Mouse (Mus musculus): ENCODE results near the gene Wscd2.

Gene Wscd2

GRCm38 (mm10) chr5:113606961-113607785 lies 117.0 kb downstream of the Wscd2 start:
- ATAC-seq (ENCODE audit: insufficient number of reproducible peaks, low FRiP score, low TSS enrichment), result no peak

DNA sequence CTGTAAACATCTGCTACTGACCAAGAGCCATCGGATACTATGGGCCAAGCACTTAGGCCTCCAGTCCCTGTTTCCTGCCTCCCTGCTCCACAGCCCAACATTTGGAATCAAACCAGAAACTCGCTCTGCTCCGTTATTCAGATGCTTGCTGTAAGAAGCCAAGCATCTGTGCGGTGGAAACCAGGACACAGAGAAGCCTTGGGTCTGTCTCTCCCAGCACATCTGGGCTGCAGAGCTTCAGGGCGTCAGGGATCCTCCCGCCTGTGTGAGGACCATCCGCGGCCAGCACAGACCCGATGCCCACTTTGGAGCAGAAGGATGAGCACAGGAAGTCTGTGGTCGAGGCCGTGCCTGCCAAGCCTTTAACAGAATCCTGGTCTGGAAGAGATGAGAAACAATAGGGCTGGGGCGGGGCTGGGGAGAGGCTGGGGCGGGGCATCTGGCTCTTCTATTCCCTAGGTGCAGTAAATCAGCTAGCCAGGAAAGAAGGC lies 117.9 kb downstream of the Wscd2 start:
- no peak for ATAC-seq (ENCODE audit: insufficient number of reproducible peaks, low FRiP score, low TSS enrichment)

- ATAC-seq (ENCODE audit: insufficient number of reproducible peaks, low FRiP score, low TSS enrichment), result no peak
These were observed 118.4 kb downstream of the Wscd2 start for GRCm38 (mm10) chr5:113608511-113608910.

- no peak for ATAC-seq (ENCODE audit: insufficient number of reproducible peaks, low FRiP score, low TSS enrichment)
These were observed 119.8 kb downstream of the Wscd2 start for GRCm38 (mm10) chr5:113609891-113610290.

GRCm38 (mm10) chr5:113610490-113610889 lies 120.4 kb downstream of the Wscd2 start:
- ATAC-seq (ENCODE audit: insufficient number of reproducible peaks, low FRiP score, low TSS enrichment), result 0 out of 2 replicates have a peak, but pooled peaks have one; percentile 18

- ATAC-seq (ENCODE audit: insufficient number of reproducible peaks, low FRiP score, low TSS enrichment), result no peak
These were observed 121.0 kb downstream of the Wscd2 start for GRCm38 (mm10) chr5:113611131-113611530.

DNA sequence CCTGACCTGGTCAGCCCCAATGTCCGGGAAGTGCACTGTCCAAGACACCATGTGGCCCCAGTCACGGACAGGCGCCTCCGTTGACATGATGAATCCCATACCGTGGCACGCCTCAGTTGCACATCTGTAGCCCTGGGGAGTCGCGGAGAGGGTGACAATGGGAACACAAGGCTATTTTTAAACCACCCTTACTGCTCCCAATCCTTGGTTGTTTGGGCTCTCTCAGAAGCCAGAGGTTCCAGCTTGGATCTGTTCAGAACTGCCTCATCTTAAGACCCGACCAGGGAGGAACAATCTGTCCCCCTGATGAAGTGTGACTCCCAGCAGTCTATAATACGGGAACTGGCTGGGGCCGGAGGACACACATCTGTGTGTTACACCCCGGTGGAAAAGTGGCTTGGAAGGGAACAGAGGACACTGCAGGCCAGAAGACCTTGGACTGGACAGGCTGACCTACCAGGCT lies 121.7 kb downstream of the Wscd2 start:
- ATAC-seq (ENCODE audit: insufficient number of reproducible peaks, low FRiP score, low TSS enrichment), result no peak

DNA sequence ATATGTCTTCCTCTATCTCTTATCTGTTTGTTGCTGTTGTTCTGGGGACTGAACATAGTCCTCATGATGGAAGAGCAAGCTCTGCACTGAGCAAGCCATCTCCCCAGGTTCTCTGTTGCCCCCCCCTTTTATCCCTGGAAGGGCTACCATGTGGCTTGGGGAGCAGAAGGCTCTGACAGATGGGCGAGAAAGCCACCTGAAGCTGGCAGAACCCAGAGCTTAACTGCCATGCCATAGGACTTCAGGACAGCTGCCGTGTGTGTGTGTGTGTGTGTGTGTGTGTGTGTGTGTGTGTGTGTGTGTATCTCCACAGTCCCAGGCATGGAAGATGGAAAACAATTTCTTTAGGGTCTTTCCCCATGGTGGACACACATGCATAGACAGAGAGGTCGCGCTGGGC lies 128.6 kb downstream of the Wscd2 start:
- ATAC-seq (ENCODE audit: insufficient number of reproducible peaks, low FRiP score, low TSS enrichment), result no peak

GRCm38 (mm10) chr5:113619151-113619550 lies 129.0 kb downstream of the Wscd2 start:
- no peak for ATAC-seq (ENCODE audit: insufficient number of reproducible peaks, low FRiP score, low TSS enrichment)

GRCm38 (mm10) chr5:113620130-113620716 lies 130.1 kb downstream of the Wscd2 start:
- no peak for ATAC-seq (ENCODE audit: insufficient number of reproducible peaks, low FRiP score, low TSS enrichment)

DNA sequence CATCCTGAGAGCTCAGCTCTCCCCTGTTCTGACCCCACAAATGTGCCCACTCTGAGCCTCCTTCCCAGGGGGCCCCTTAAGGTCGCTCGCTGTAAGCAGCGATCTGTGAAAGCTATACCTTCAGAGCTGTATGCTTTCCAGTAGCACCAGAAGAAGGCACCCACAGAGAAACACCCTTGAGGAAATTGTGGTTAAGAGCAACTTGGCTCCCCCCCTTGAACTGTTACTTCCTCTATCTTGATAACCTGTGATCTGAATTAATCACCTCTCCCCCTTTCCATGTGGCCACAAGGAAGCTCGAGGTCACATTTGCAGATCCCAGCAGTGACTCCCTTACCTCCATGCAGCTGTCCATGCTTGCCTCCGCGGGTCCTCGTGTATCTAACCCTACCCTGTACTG lies 130.9 kb downstream of the Wscd2 start:
- no peak for ATAC-seq (ENCODE audit: insufficient number of reproducible peaks, low FRiP score, low TSS enrichment)

DNA sequence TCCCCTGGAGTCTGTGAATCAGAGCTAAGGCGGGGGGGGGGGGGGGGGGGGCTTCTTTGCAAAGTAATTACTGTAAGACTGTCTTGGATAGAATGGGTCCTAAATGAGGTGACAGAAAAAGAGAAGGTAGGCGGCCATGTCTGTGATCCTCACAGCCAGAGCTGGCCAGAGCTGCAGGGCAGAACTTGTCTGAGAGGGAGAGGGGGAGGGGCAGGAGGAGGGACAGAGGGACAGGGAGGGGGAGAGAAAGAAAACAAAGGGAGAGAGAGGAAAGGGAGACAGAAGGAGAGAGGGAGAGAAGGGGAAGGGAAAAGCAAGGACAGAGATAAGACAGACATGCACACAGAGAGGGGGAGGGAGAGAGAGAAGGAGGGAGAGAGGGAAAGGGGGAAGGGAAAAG lies 132.9 kb downstream of the Wscd2 start:
- ATAC-seq (ENCODE audit: insufficient number of reproducible peaks, low FRiP score, low TSS enrichment), result no peak

GRCm38 (mm10) chr5:113625068-113625467 lies 134.9 kb downstream of the Wscd2 start:
- ATAC-seq (ENCODE audit: insufficient number of reproducible peaks, low FRiP score, low TSS enrichment), result no peak

DNA sequence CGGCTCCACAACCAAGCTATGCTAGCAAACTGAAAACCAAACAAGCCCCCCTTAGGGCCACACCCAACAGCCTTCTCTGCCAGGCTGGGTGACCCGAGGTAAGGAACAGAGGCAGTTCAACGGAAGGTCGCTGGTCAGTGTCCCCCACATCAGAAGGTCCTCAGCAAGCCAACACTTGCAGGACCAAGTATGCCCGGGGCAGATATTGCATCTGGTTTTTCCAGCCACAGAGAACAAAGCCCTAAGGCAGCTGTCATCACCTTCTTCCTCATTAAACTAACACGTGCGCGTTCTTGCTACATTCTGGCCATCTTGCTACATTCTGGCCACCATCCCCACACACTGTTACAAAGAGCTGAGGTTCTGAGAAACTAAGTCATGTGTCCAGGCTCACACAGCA lies 136.2 kb downstream of the Wscd2 start:
- no peak for ATAC-seq (ENCODE audit: insufficient number of reproducible peaks, low FRiP score, low TSS enrichment)

GRCm38 (mm10) chr5:113626991-113627390 lies 136.9 kb downstream of the Wscd2 start:
- ATAC-seq (ENCODE audit: insufficient number of reproducible peaks, low FRiP score, low TSS enrichment), result no peak

DNA sequence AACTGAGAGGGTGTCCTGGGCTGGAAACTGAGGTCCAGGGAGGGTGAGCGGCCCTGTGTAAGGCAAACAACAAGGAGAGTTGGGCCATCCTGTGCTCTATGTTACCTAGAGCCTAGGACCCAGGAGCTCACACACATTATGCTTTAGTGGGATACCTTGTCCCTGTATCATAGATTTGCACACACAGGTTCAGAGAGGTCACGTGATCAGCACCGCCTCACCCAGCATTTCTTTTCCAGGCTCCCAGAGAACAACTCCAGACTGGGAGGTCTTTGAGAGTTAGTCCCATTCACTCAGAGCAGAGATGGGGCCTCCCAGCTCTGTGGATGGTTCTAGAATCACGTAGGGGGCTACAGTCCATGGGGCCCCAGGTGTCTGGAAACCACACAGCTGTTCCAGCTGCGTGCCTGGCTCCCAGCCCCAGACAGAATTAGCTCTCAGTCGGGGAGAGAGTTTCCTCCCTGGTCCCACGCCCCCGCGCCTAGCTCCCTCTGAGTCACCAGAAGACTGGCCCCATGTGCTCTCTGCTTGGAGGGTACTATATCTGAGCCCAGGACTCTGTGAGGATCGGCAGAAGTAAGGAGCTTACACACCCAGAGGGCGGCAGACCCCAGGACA lies 137.8 kb downstream of the Wscd2 start:
- ATAC-seq (ENCODE audit: insufficient number of reproducible peaks, low FRiP score, low TSS enrichment), result no peak

- no peak for ATAC-seq (ENCODE audit: insufficient number of reproducible peaks, low FRiP score, low TSS enrichment)
These were observed 139.1 kb downstream of the Wscd2 start for GRCm38 (mm10) chr5:113629248-113629647.

- no peak for ATAC-seq (ENCODE audit: insufficient number of reproducible peaks, low FRiP score, low TSS enrichment)
These were observed 140.0 kb downstream of the Wscd2 start for GRCm38 (mm10) chr5:113630116-113630515.

- no peak for ATAC-seq (ENCODE audit: insufficient number of reproducible peaks, low FRiP score, low TSS enrichment)
These were observed 143.0 kb downstream of the Wscd2 start for GRCm38 (mm10) chr5:113633037-113633714.

DNA sequence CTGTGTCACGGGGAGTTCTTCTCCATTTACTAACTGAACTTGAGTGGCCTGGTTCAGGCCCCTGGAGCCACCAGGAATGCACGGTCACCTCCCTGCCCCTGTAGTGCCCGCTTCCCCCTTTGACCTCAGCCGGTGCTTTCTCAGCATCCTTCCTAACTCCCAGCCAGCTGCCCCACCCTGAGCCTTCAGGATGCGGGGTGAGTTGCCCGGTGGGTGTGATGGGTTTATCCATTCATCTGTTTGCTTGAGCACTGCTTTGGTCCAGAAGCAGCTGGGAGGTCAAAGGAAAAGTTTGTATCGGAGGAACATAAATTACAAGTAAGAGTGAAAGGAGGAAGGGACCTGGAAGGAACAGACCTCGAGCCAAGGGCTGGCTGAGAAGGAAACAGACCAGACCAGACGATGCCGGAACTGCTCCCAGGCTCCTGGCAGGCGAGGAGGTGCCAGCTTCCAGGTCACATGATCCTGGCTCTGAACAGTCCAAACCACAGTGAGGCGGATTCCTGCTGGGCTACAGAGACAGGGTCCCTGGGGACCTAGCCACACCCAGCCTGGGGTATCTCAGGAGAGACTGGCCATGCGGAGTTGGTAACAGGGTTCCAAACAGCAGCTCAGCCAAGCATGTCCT lies 144.0 kb downstream of the Wscd2 start:
- ATAC-seq (ENCODE audit: insufficient number of reproducible peaks, low FRiP score, low TSS enrichment), result peak; percentile 15; the same call in 1 of the 2 replicates

Data from cerebellum, adult (tissue).